Mouse (Mus musculus): ENCODE measurements around the gene Gpr19.

The Gpr19 gene

DNA sequence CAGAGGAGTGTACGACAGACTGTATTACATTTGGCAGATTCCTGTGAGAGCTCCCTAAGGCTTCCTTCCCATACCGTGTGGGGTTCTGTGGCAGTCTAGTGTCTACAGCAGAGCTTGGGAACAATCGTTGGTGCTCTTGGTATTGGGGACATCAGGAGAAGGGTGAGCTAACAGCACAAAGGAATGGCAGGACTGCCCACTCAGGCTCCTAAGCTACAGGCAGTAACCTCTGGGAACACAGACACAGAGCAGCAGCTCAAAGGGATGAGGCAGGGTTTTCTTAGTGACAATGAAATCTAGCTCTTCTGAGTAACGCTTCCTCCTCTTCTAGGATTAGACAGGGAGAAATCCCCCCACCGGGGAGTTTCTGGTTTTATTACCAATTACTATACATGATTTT lies 11.4 kb downstream of the Gpr19 start:
- no peak for DNase-seq (ENCODE audit: low read depth, low spot score)

GRCm38 (mm10) chr6:134886475-134886874 lies 11.9 kb downstream of the Gpr19 start:
- no peak for DNase-seq (ENCODE audit: low read depth, low spot score)

DNA sequence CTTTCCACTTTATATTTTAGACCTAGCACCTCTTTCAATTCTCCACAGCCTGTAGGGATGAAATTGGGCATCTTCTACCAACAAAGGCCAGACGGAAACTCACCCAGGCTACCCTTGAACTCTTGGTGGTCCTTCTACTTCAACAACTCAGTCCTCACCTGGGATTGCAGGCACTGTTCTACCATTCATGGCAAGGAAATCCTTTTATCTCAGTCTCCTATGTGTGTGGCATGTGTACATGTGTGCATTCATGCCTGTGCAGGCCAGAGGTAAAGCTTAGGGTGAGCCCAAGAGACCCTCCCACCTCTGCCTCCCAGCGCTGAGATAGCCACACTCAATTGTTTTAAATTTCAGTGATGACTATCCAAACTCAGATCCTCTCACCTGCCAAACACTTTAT lies 12.9 kb downstream of the Gpr19 start:
- no peak for DNase-seq (ENCODE audit: low read depth, low spot score)

- no peak for DNase-seq (ENCODE audit: low read depth, low spot score)
Measured at GRCm38 (mm10) chr6:134883661-134884060, 14.7 kb downstream of the Gpr19 start.

- no peak for DNase-seq (ENCODE audit: low read depth, low spot score)
Measured at GRCm38 (mm10) chr6:134880046-134880445, 18.3 kb downstream of the Gpr19 start.

- DNase-seq (ENCODE audit: low read depth, low spot score), result no peak
Measured at GRCm38 (mm10) chr6:134879556-134879955, 18.8 kb downstream of the Gpr19 start.

DNA sequence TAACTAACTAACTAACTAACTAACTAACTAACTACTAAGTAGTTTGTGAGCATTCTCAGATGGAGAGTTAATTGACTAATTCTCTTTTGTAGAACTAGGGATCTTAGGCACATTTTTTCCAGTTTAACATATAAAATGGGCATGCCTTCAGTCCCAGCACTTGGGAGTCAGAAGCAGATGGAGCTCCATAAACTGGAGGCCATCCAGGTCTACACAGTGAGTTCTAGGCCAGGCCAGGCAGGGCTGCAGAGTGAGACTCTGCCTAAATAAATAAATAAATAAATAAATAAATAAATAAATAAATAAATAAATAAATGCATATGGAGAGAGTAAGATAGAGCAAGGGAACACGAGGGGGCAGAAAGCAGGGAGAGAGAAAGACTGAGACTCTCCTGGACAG lies 20.5 kb downstream of the Gpr19 start:
- no peak for DNase-seq (ENCODE audit: low read depth, low spot score)

DNA sequence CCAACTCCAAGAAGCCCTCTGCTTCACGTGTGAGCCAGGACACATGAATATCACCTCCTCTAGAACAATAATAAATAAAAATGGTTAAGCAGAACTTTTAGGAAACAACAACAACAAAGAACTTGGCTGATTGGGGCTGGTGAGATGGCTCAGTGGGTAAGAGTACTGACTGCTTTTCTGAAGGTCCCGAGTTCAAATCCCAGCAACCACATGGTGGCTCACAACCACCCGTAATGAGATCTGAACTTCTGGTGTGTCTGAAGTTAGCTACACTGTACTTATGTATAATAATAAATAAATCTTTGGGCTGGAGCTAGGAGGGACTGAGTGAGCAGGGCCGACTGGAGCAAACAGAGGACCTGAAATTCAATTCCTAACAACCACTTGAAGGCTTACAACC lies 21.1 kb downstream of the Gpr19 start:
- no peak for DNase-seq (ENCODE audit: low read depth, low spot score)

GRCm38 (mm10) chr6:134876795-134877194 lies 21.6 kb downstream of the Gpr19 start:
- peak; percentile 84 for DNase-seq (ENCODE audit: low read depth, low spot score)

DNA sequence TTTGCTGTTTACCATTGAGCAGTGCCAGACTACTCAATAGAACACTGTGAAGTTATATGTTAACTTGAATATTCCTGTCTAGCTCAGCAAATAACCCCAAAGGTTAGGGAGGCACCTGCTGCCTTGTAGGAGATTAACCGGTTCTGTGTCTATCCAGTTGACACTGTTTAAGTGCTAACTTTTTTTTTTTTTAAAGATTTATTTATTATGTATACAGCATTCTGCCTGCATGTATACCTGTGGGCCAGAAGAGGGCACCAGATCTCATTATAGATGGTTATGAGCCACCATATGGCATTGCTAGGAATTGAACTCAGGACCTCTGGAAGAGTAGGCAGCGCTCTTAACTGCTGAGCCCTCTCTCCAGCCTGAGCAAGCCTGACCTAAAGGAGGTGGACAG lies 25.4 kb downstream of the Gpr19 start:
- DNase-seq (ENCODE audit: low read depth, low spot score), result peak; percentile 41

DNA sequence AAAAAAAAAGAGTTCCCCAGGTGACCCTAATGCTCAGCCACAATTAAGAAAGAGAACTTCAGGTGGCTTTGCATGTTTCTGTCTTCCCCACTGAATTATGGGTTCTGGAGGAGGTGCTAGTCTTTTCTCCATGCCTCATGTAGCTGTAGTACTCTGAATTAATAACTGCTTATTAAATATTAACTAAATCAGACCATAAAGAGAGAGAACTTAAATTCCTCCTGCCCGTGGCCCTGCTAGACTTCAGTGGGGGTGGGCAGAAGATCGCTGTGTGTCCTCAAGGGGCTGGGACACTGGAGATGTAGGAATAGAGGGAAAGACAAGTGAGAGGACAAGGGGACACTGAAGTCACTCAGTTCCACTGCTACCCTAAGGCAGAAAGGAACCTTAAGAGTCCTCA lies 26.1 kb downstream of the Gpr19 start:
- no peak for DNase-seq (ENCODE audit: low read depth, low spot score)

GRCm38 (mm10) chr6:134870887-134871286 lies 27.5 kb downstream of the Gpr19 start:
- no peak for DNase-seq (ENCODE audit: low read depth, low spot score)

DNA sequence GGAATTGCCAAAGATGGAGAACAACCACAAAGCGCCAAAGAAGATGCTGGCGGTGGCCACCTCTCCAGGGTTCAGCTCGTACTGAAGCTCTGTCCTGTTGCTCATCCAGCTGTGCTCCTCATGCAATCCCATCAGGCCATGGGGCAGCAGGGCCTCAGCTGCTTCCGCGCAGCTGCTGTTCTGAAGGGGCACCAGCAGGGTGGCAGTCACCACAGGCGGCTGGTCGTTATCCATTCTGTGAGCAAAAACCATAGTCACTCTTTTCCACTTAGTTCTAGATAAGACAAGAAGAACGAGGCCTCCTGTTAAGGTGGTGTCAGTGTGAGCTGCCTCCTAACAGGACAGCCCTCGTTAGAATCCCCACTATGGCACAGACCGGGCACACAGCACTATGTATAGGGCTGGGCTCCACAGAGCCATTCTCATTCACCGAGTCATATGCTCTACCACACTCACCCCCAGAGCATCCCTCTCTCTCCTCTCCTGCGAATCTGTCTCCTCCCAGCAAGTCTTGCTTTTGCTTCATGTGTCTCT lies 28.1 kb downstream of the Gpr19 start:
- DNase-seq (ENCODE audit: low read depth, low spot score), result no peak

DNA sequence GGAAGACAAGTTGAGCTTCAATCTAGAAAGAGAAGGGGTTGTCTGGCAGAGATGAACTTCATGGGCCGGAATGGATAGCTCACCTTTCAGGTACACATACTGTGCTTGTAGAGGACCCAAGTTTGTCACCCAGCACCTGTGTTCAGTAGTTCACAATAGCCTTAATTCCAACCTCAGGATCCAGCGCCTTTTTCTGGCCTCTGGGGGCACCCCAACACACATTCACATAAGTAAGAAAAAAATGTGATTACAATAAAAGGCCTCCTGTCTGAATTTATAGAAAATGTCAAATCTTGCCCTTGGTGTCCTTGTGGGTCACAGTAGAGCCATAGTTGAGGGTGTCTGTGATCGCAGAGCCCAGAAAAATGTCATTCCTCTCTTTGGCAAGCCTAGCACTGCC lies 31.1 kb downstream of the Gpr19 start:
- peak; percentile 65 for DNase-seq (ENCODE audit: low read depth, low spot score)

DNA sequence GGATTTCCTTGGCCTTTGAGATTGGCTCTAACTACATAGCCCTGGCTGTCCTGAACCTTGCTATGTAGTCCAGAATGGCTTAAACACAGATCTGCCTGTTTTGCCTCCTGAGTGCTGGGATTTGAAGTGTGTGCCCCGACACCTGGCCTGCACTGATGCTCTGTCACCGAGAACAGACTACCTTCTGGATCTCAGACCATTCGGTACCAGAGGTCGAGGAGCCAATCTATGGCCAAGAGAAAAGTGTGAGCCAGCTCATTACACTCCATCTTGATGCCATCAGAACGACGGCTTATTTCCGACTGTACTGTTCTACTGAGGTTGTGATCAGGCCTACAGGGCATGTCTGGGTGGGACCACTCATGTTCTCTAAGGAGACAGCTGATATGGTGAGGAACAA lies 32.3 kb downstream of the Gpr19 start:
- no peak for DNase-seq (ENCODE audit: low read depth, low spot score)

DNA sequence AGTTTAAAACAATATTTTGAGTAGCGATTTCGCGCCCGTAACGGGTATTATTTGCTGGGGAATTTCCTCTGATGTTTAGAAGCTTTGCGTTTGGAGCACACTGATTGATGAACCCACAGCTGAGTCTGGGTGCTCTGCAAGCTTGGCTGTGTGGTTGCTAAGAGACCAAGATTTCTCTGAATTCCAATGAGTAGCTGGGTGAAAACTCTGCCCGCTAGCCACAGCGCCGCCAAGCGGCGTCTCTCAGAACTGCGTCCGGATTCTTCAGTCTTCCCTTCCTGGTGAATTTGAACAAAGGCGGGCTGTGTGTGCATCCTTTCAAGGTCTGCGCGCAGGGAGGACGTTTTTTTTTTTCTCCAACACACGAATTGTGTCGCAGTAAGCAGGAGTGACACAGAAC lies 35.2 kb downstream of the Gpr19 start:
- DNase-seq (ENCODE audit: low read depth, low spot score), result peak; percentile 91

DNA sequence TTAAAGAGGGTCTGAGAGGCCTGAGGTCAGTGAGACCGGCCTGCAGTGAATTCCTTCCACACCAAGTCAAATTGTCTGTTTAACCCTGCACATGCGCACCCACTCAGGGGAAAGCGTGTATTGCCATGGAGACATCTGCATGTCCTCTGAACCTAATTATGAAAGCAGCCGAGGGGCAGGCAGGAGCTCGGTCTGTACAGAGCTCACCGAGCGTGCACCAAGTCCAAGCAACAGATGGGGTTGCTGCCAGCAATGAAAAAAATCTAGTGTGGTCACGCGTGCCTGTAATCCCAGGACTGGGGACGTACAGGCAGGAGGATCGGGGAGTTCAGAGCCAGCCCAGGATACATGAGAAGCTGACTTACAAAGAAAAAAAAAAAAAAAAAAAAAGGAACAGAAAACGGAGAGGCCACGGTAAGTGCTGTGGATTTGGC lies 35.7 kb downstream of the Gpr19 start:
- no peak for DNase-seq (ENCODE audit: low read depth, low spot score)

DNA sequence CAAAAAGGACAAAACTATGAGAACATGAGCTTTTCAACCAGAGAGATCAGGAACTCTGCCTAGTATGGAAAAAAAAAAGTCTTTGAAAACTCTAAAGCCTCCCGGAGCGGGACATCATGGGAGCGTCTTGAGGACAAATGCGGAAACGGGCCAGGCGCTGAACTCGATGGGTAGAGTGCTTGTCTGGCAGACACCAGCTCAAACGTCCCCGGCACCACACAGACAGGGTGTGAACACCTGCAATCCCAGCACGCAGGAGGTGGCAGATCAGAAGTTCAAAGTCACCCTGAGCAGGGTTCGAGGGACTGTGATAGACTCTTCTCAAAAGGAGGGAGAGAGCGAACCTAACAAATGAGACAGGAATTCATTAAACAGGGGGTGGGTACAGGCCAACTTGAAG lies 37.0 kb downstream of the Gpr19 start:
- DNase-seq (ENCODE audit: low read depth, low spot score), result peak; percentile 50

GRCm38 (mm10) chr6:134860275-134860674 lies 38.1 kb downstream of the Gpr19 start:
- no peak for DNase-seq (ENCODE audit: low read depth, low spot score)

DNA sequence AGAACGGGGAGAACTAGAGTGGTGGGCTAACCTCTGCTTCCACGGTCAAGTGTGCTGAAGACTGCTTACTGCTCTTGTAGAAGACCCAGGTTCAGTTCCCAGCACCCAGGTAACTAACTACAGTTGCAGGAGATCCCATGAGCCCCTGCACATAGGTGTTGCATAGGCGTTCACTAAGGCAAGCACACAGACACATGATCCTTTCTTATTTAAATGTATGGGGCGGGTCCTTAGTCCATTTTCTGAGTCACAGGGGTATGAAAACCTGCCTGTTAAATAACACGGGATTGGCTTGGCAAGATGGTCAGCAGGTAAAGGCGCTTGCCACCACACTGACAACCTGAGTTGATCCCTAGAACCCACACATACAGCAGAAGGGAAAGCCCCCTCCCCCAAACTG lies 39.4 kb downstream of the Gpr19 start:
- peak; percentile 55 for DNase-seq (ENCODE audit: low read depth, low spot score)

- no peak for DNase-seq (ENCODE audit: low read depth, low spot score)
Measured at GRCm38 (mm10) chr6:134855926-134856325, 42.5 kb downstream of the Gpr19 start.

- no peak for DNase-seq (ENCODE audit: low read depth, low spot score)
Measured at GRCm38 (mm10) chr6:134854782-134855181, 43.6 kb downstream of the Gpr19 start.

- DNase-seq (ENCODE audit: low read depth, low spot score), result no peak
Measured at GRCm38 (mm10) chr6:134849985-134850384, 48.4 kb downstream of the Gpr19 start.

- DNase-seq (ENCODE audit: low read depth, low spot score), result no peak
Measured at GRCm38 (mm10) chr6:134849461-134849860, 48.9 kb downstream of the Gpr19 start.

Data from ES-CJ7 (cell line).